Mouse (Mus musculus): ENCODE measurements around the gene Edem3. TPM values are rescaled to one million over a fixed set of nuclear protein-coding genes. Genes with fewer than 3 reads are reported as not detected.
"Not testable (repeated sequence)": the region's sequence is repeated elsewhere in the genome, so short reads cannot be mapped to it uniquely, and the experiment has no call there.

Edem3 gene
- total and polyA plus RNA-seq, 2 experiments from 2014 or later: 10.8 to 28.4 TPM

DNA sequence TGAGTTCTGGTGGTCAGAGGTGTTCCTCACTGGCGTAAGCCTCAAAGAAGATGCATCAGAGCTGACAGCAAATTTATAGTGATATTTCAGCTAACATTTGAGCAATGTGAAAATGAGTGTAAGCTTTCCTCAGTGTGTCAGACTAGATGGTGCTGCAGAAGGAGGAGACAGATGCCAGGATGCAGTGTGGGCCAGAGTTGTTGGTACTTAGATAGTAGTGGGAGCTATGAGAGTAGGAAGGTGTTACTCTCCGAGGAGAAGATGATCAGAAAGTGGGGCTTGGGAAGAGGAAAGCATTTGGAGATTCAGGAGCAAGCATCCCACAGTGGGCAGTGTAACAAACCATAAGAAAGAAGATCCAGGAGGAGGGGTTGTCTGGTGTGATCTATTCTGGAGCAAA is 22.4 kb downstream of the Edem3 start:
- WGBS: 93% methylated on average over 2 of the region's 2 CpGs
- Histone ChIP-seq H3K36me3 (ENCODE audit: insufficient read depth, low read length) (peaks cover 21% of the 10 kb centered on the region), H3K4me2 (ENCODE audit: low read depth, low read length) (no peak overlapping the region), H3K4me3 (ENCODE audit: low read length) (no peak overlapping the region), H3K27me3 (ENCODE audit: insufficient read depth, low read length) (no peaks in the 10 kb centered on the region), H3K9me3 (ENCODE audit: low read length) (no peaks in the 10 kb centered on the region), H3K9ac (replicated peaks; ENCODE audit: low read length) (no peak overlapping the region), H3K4me1 (ENCODE audit: insufficient read depth, low read length) (no peaks in the 10 kb centered on the region), H3K27ac (no peak overlapping the region)
- no peak for ATAC-seq
- TF ChIP-seq CTCF (IDR thresholded peaks at IDR 0.05; ENCODE audit: low read depth): no peak
- no peak for DNase-seq (ENCODE audit: low spot score)

DNA sequence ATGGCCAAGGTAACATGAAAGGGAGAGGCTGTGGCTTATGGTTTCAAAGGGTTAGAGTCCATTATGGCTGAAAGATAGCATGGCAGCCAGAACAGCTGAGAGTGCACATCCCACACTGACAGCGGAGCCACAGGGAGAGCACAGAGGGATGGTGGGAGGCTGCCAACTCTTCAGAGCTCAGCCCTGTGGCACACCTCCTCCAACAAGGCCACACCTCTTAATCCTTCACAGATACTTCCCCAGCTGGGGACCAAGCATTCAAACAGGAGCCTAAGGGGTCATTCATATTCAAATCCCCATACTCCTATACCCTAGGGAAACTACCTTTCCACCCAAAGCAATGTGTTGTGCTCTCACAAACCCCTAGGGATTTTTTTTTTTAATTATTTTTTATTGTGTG is 23.4 kb downstream of the Edem3 start:
- Histone ChIP-seq H3K9ac (replicated peaks; ENCODE audit: low read length) (no peak overlapping the region), H3K4me2 (ENCODE audit: low read depth, low read length) (no peak overlapping the region), H3K4me1 (ENCODE audit: insufficient read depth, low read length) (no peaks in the 10 kb centered on the region), H3K9me3 (ENCODE audit: low read length) (no peaks in the 10 kb centered on the region), H3K4me3 (ENCODE audit: low read length) (no peak overlapping the region), H3K27me3 (ENCODE audit: insufficient read depth, low read length) (no peaks in the 10 kb centered on the region), H3K36me3 (ENCODE audit: insufficient read depth, low read length) (peaks cover 21% of the 10 kb centered on the region), H3K27ac (no peak overlapping the region)
- WGBS: 61% methylated on average over 1 of the region's 1 CpGs
- DNase-seq (ENCODE audit: low spot score) (no peak), ATAC-seq (no peak)
- no peak for TF ChIP-seq CTCF (IDR thresholded peaks at IDR 0.05; ENCODE audit: low read depth)

DNA sequence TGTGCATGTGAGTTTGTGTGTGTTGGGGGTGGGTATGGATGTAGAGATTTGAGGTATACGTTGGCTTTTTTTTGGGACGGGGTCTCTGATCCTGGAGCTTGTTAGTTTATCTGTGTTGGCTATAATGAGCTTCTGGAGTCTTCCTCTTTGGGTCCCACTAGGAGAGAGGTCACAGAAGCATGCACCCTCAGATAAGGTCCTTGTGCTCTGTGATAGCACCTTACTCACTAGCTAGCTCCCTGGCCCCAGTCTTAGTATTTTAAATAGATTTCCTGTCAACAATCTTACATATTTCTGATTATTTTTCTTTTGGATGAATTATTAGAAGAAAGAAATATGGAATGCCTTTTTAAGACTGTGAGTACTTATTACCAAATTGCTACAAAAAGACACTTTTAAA is 24.1 kb downstream of the Edem3 start:
- no peak for TF ChIP-seq CTCF (IDR thresholded peaks at IDR 0.05; ENCODE audit: low read depth)

GRCm38 (mm10) chr1:151781447-151781846 is 26.3 kb downstream of the Edem3 start:
- Histone ChIP-seq H3K4me1 (ENCODE audit: insufficient read depth, low read length) (no peaks in the 10 kb centered on the region), H3K27me3 (ENCODE audit: insufficient read depth, low read length) (no peaks in the 10 kb centered on the region), H3K9me3 (ENCODE audit: low read length) (no peaks in the 10 kb centered on the region), H3K4me2 (ENCODE audit: low read depth, low read length) (no peak overlapping the region), H3K27ac (no peak overlapping the region), H3K4me3 (ENCODE audit: low read length) (no peak overlapping the region), H3K9ac (replicated peaks; ENCODE audit: low read length) (no peak overlapping the region), H3K36me3 (ENCODE audit: insufficient read depth, low read length) (peaks cover 25% of the 10 kb centered on the region)
- DNase-seq (ENCODE audit: low spot score): no peak
- WGBS: 85% methylated on average over 7 of the region's 7 CpGs
- ATAC-seq: no peak
- no peak for TF ChIP-seq CTCF (IDR thresholded peaks at IDR 0.05; ENCODE audit: low read depth)

More for the DNA sequence above, 24.1 kb downstream of the Edem3 start:
- Histone ChIP-seq H3K36me3 (ENCODE audit: insufficient read depth, low read length) (peaks cover 21% of the 10 kb centered on the region), H3K27me3 (ENCODE audit: insufficient read depth, low read length) (no peaks in the 10 kb centered on the region), H3K4me1 (ENCODE audit: insufficient read depth, low read length) (no peaks in the 10 kb centered on the region), H3K27ac (no peak overlapping the region), H3K9ac (replicated peaks; ENCODE audit: low read length) (no peak overlapping the region), H3K4me3 (ENCODE audit: low read length) (no peak overlapping the region), H3K4me2 (ENCODE audit: low read depth, low read length) (no peak overlapping the region), H3K9me3 (ENCODE audit: low read length) (no peaks in the 10 kb centered on the region)
- DNase-seq (ENCODE audit: low spot score) (no peak), ATAC-seq (no peak)
- WGBS: 92% methylated on average over 2 of the region's 2 CpGs

GRCm38 (mm10) chr1:151783403-151783802 is 28.2 kb downstream of the Edem3 start:
- no peak for TF ChIP-seq CTCF (IDR thresholded peaks at IDR 0.05; ENCODE audit: low read depth)
- Histone ChIP-seq H3K27ac (no peak overlapping the region), H3K36me3 (ENCODE audit: insufficient read depth, low read length) (peaks cover 13% of the 10 kb centered on the region; the same call in 1 of the 2 replicates), H3K4me3 (ENCODE audit: low read length) (no peak overlapping the region), H3K9me3 (ENCODE audit: low read length) (no peaks in the 10 kb centered on the region), H3K4me1 (ENCODE audit: insufficient read depth, low read length) (no peaks in the 10 kb centered on the region), H3K27me3 (ENCODE audit: insufficient read depth, low read length) (no peaks in the 10 kb centered on the region), H3K4me2 (ENCODE audit: low read depth, low read length) (no peak overlapping the region), H3K9ac (replicated peaks; ENCODE audit: low read length) (no peak overlapping the region)
- WGBS: 92% methylated on average over 2 of the region's 2 CpGs
- no peak for DNase-seq (ENCODE audit: low spot score)
- ATAC-seq: no peak

GRCm38 (mm10) chr1:151786406-151786805 is 31.2 kb downstream of the Edem3 start:
- Histone ChIP-seq H3K4me3 (ENCODE audit: low read length) (no peak overlapping the region), H3K27me3 (ENCODE audit: insufficient read depth, low read length) (no peaks in the 10 kb centered on the region), H3K36me3 (ENCODE audit: insufficient read depth, low read length) (peaks cover 14% of the 10 kb centered on the region), H3K27ac (no peak overlapping the region), H3K9ac (replicated peaks; ENCODE audit: low read length) (no peak overlapping the region), H3K9me3 (ENCODE audit: low read length) (no peaks in the 10 kb centered on the region), H3K4me1 (ENCODE audit: insufficient read depth, low read length) (no peaks in the 10 kb centered on the region), H3K4me2 (ENCODE audit: low read depth, low read length) (no peak overlapping the region)
- ATAC-seq: no peak
- WGBS: 90% methylated on average over 5 of the region's 5 CpGs
- no peak for DNase-seq (ENCODE audit: low spot score)
- no peak for TF ChIP-seq CTCF (IDR thresholded peaks at IDR 0.05; ENCODE audit: low read depth)

DNA sequence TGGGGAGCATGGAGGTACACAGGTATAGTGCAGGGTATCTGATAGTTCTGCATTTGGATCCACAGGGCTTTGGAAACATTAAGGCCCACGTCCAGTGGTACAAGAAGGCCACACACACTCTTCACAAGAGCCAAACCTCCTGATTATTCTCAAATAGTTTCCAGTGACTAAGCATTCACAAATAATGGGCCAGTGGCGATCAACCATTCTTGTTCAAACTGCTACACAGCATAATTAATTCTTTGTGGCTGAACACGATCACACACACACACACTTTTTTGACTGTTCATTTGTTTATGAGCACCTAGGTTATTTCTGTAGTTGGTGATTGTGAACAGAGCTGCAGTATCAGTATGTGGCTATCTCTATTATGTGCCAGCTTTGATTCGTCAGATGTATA is 34.0 kb downstream of the Edem3 start:
- WGBS: 43% methylated on average over 4 of the region's 4 CpGs
- no peak overlapping the region for H3K4me2 ChIP-seq (ENCODE audit: low read depth, low read length)
- H3K27me3 ChIP-seq (ENCODE audit: insufficient read depth, low read length): no peaks in the 10 kb centered on the region
- H3K27ac ChIP-seq: no peak overlapping the region
- H3K36me3 ChIP-seq (ENCODE audit: insufficient read depth, low read length): peaks cover 18% of the 10 kb centered on the region
- TF ChIP-seq CTCF (IDR thresholded peaks at IDR 0.05; ENCODE audit: low read depth): no peak
- H3K4me1 ChIP-seq (ENCODE audit: insufficient read depth, low read length): no peaks in the 10 kb centered on the region
- DNase-seq (ENCODE audit: low spot score): no peak
- H3K9me3 ChIP-seq (ENCODE audit: low read length): no peaks in the 10 kb centered on the region
- no peak for ATAC-seq
- no peak overlapping the region for H3K4me3 ChIP-seq (ENCODE audit: low read length)
- H3K9ac ChIP-seq (replicated peaks; ENCODE audit: low read length): no peak overlapping the region

DNA sequence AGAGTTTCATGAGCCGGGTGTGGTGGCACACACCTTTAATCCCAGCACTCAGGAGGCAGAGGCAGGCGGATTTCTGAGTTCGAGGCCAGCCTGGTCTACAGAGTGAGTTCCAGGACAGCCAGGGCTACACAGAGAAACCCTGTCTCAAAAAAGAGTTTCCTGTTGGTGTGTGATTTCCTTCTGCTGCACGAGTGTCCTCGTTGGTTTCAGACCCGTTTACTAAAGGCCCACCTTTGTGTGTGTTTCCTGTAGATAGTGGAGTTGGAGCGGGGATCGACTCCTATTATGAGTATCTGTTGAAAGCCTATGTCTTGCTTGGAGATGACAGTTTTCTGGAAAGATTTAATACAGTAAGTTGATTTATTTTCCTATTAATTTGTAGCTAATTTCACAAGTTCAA is 36.9 kb downstream of the Edem3 start:
- 88% methylated on average over 8 of the region's 8 CpGs for WGBS
- H3K4me2 ChIP-seq (ENCODE audit: low read depth, low read length); H3K27ac ChIP-seq; H3K4me3 ChIP-seq (ENCODE audit: low read length); DNase-seq (ENCODE audit: low spot score); H3K27me3 ChIP-seq (ENCODE audit: insufficient read depth, low read length); H3K9ac ChIP-seq (replicated peaks; ENCODE audit: low read length); H3K4me1 ChIP-seq (ENCODE audit: insufficient read depth, low read length); ATAC-seq; H3K9me3 ChIP-seq (ENCODE audit: low read length): not testable (repeated sequence)
- peaks cover 18% of the 10 kb centered on the region for H3K36me3 ChIP-seq (ENCODE audit: insufficient read depth, low read length)

DNA sequence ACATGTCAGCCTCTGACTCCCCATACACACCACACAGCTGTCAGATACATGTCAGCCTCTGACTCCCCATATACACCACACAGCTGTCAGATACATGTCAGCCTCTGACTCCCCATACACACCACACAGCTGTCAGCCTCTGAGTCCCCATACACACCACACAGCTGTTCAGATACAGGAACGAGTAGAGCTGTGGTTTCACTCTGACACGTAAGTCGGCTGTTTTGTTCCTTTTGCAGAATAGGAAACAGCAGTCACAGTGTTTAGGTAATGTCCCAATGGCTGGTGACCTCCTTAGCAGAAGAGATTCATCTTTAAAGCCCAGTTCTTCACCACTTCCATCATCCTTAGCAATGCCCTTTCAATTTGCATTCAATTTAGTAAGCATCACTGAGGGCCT is 47.6 kb downstream of the Edem3 start:
- DNase-seq (ENCODE audit: low spot score); ATAC-seq; H3K27me3 ChIP-seq (ENCODE audit: insufficient read depth, low read length); H3K9ac ChIP-seq (replicated peaks; ENCODE audit: low read length); H3K27ac ChIP-seq; H3K9me3 ChIP-seq (ENCODE audit: low read length); H3K4me1 ChIP-seq (ENCODE audit: insufficient read depth, low read length); H3K4me2 ChIP-seq (ENCODE audit: low read depth, low read length); H3K4me3 ChIP-seq (ENCODE audit: low read length): not testable (repeated sequence)
- H3K36me3 ChIP-seq (ENCODE audit: insufficient read depth, low read length): peaks cover 35% of the 10 kb centered on the region
- 80% methylated on average over 3 of the region's 3 CpGs for WGBS

All from hindbrain, postnatal 0 days (tissue).